Mouse (Mus musculus): ENCODE data around the gene Mcu. TPM values are rescaled to one million over a fixed set of nuclear protein-coding genes. Genes with fewer than 3 reads are reported as not detected.

Mcu gene
- 17.4 and 19.4 TPM in 2 replicates for polyA plus RNA-seq (2016; fragmentation: Nextera tagmentation; extraction: Ambion mirVana)

DNA sequence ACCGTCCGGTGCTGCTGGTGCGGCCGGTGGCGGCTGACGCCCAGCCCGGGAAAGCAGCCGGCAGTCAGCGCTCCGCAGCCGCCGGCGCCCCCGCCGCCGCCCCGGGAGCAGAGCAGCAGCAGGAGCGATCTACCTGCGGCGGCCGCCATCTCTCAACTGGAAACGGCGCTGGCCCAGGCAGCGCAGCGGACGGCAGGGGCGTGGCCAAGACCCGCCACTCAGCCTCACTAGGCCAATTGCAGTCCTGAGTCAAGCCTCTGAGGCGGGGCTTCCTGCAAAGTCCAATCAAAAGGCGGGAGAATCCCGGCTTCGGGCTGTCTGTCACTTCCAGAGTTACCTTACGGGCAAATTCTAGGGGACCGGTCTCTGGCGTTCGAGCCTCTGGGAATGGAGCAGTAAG is at the start of gene Mcu:
Gene Mcu, minus strand, starts transcription at position 171 of the 400 bp plus-strand sequence.
- H3K4me1 ChIP-seq: peaks cover 19% of the 10 kb centered on the region
- no peaks in the 10 kb centered on the region for H3K9me3 ChIP-seq
- H3K36me3 ChIP-seq (replicated peaks): no peaks in the 10 kb centered on the region
- H3K27me3 ChIP-seq (replicated peaks; ENCODE audit: low read depth, poor library complexity, severe bottlenecking): peaks cover 4% of the 10 kb centered on the region; the same call in 1 of the 2 replicates
- peak within 1 kb of the TSS; percentile 94 for H3K4me3 ChIP-seq
- DNase-seq (ENCODE audit: low spot score): peak; percentile 96
- WGBS: 4% methylated on average over 36 of the region's 36 CpGs
- peak within 1 kb of the TSS; percentile 94 for H3K27ac ChIP-seq (replicated peaks)

DNA sequence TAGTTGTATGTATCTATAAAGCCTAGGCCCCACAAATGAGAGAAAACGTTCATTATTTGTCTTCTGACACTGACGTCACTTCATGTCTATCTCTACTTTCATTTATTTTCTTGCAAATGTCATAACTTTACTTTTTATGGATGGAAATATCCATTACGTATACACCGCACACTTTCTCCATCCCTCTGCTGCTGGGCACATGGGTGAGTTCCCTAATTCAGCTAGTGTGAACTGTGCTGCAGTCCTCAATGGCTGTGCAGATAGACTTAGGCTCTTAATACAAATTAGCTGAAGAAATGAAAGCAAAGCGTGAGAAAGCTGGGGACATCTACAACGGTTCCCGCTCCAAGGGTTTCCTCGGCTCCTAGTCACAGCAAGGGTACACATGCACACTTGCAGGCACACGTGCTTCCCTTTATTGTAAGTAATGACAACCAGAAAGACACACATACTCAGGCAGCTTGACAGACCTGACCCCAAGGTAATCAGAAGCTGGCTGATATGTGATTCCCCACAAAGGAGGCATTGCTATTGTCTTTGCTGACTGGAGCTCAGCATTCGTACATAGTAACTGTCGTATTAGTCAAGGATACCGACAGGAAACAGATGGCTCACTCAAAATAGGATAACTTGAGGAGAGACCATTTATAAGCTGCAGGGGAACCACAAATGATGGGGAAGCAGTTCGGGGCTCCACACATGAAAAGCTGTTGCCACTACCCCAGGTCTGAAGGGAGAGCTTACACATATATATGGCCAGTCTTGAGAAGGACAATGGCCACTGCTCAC is 49.2 kb upstream of the Mcu start:
- no peak overlapping the region for H3K27ac ChIP-seq (replicated peaks)
- H3K4me3 ChIP-seq: no peak overlapping the region
- 82% methylated on average over 13 of the region's 13 CpGs for WGBS
- 0 out of 2 replicates have a peak, but pooled peaks cover under 1% of the 10 kb centered on the region for H3K9me3 ChIP-seq
- no peak for DNase-seq (ENCODE audit: low spot score)
- H3K36me3 ChIP-seq (replicated peaks): no peaks in the 10 kb centered on the region
- no peaks in the 10 kb centered on the region for H3K27me3 ChIP-seq (replicated peaks; ENCODE audit: low read depth, poor library complexity, severe bottlenecking)
- H3K4me1 ChIP-seq: 0 out of 2 replicates have a peak, but pooled peaks cover 6% of the 10 kb centered on the region

DNA sequence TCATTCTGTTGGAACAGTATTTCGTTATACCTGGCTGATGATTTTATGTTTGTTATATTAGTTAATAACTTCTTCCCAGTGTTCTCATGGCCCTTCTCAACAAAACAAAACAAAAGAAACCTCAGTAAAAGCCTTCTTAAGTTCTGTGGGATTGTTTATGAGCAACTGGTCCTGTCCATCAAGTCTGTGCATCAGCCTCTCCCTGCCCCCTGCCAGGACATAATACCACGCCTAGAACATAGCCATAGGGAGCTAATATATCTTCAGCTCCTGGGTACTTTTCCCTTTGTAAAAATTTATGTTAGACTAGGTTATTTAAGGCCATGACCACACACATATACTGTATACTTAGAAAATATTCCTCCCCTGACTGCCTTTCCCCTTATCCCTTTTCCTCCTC is 48.3 kb upstream of the Mcu start:
- no peak for DNase-seq (ENCODE audit: low spot score)
- H3K4me3 ChIP-seq: no peak overlapping the region
- 0 out of 2 replicates have a peak, but pooled peaks cover 6% of the 10 kb centered on the region for H3K9me3 ChIP-seq
- no peaks in the 10 kb centered on the region for H3K27me3 ChIP-seq (replicated peaks; ENCODE audit: low read depth, poor library complexity, severe bottlenecking)
- H3K4me1 ChIP-seq: 0 out of 2 replicates have a peak, but pooled peaks cover 6% of the 10 kb centered on the region
- H3K27ac ChIP-seq (replicated peaks): no peak overlapping the region
- WGBS: 76% methylated on average over 2 of the region's 2 CpGs
- no peaks in the 10 kb centered on the region for H3K36me3 ChIP-seq (replicated peaks)

DNA sequence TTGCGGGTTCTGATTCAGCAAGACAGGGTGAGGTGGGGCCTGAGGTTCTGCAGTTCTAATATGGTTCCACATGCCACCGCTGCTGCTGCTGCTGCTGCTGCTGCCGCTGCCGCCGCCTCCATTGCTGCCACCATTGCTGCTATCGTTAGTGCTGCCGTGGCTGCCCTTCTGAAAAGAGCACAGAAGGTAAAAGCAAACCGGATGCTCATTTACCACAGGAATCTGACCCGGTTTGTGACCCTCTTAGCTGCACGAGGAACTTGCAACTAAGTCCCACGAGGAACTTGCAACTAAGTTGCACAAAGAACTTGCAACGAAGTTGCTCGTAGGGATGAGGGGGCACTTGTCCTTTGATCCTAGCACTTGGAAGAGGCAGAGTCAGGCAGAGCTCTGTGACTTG is 40.3 kb upstream of the Mcu start:
- 78% methylated on average over 13 of the region's 13 CpGs for WGBS

DNA sequence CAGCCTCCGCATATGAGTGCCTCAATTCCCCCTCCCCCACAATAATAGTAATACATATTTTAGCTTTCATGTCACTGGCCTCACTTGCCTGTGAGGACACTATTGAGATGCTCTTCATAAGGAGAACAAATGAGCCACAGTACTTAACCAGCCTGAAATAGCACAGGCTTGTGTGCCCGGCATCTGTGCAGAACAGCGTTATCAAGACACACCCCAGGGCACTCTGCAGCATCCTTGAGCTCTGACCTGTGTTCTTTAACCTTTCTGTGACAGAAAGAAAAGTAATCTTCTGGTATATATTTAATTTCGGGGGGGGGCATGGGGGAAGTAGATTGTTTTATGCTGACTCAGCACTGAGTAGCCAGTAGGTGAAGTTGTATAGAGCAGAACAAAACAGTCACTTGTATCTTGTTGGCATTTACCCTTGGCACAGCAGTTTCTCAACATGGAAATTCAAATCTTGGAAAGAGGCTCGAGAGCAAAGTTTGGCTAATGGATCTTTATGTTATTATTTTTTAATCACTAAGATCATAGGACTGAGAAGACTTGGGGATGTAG is 30.4 kb upstream of the Mcu start:
- Histone ChIP-seq H3K4me1 (no peaks in the 10 kb centered on the region), H3K4me3 (no peak overlapping the region), H3K27ac (replicated peaks) (no peak overlapping the region), H3K36me3 (replicated peaks) (no peaks in the 10 kb centered on the region), H3K9me3 (no peaks in the 10 kb centered on the region), H3K27me3 (replicated peaks; ENCODE audit: low read depth, poor library complexity, severe bottlenecking) (no peaks in the 10 kb centered on the region)
- WGBS: 85% methylated on average over 5 of the region's 5 CpGs
- DNase-seq (ENCODE audit: low spot score): no peak

More for the DNA sequence above, 40.3 kb upstream of the Mcu start:
- H3K27ac ChIP-seq (replicated peaks): no peak overlapping the region
- DNase-seq (ENCODE audit: low spot score): no peak
- no peak overlapping the region for H3K4me3 ChIP-seq
- no peaks in the 10 kb centered on the region for H3K4me1 ChIP-seq
- 0 out of 2 replicates have a peak, but pooled peaks cover 6% of the 10 kb centered on the region for H3K9me3 ChIP-seq
- H3K36me3 ChIP-seq (replicated peaks): no peaks in the 10 kb centered on the region
- H3K27me3 ChIP-seq (replicated peaks; ENCODE audit: low read depth, poor library complexity, severe bottlenecking): no peaks in the 10 kb centered on the region

DNA sequence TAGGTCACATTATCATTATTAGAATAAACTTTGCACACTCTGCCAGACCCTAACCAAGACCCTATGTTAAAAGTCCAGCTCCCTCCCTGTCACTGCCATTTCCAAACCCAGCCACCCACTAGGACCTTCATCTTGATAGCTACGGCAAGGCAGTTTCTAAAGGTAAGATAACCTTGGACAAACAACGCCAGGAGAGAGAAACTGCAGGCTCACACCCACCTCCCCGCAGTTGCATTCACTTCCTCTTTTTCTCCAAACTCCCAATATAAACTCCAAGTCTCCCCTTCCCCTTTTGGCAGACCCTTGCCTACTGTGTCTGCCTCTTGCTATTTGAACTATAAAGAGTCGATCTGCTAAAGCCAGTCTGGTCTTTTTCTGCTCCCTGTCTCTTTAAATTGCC is 28.7 kb upstream of the Mcu start:
- Histone ChIP-seq H3K27me3 (replicated peaks; ENCODE audit: low read depth, poor library complexity, severe bottlenecking) (no peaks in the 10 kb centered on the region), H3K9me3 (no peaks in the 10 kb centered on the region), H3K36me3 (replicated peaks) (no peaks in the 10 kb centered on the region), H3K4me3 (no peak overlapping the region), H3K27ac (replicated peaks) (no peak overlapping the region), H3K4me1 (no peaks in the 10 kb centered on the region)
- no peak for DNase-seq (ENCODE audit: low spot score)
- 81% methylated on average over 4 of the region's 4 CpGs for WGBS

DNA sequence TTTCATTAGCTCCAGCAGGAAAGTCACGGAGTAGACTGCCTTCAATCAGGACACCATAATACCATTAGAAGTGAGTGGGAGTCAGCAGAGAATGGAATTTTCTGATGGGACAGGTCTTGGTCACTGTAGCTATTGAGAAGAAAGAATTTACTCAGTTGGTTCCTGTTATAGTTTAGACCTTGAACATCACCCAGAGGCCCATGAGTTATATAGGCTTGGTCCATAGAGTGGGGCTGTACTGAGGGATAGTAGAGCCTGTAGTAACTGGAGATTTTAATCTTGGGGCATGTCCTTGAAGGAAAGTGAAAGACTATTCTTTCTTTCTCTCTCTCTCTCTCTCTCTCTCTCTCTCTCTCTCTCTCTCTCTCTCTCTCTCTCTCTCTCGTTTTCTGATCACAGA is 28.2 kb upstream of the Mcu start:
- Histone ChIP-seq H3K9me3 (no peaks in the 10 kb centered on the region), H3K27ac (replicated peaks) (no peak overlapping the region), H3K36me3 (replicated peaks) (no peaks in the 10 kb centered on the region), H3K4me1 (no peaks in the 10 kb centered on the region), H3K27me3 (replicated peaks; ENCODE audit: low read depth, poor library complexity, severe bottlenecking) (no peaks in the 10 kb centered on the region), H3K4me3 (no peak overlapping the region)
- WGBS: 79% methylated on average over 2 of the region's 2 CpGs
- no peak for DNase-seq (ENCODE audit: low spot score)

DNA sequence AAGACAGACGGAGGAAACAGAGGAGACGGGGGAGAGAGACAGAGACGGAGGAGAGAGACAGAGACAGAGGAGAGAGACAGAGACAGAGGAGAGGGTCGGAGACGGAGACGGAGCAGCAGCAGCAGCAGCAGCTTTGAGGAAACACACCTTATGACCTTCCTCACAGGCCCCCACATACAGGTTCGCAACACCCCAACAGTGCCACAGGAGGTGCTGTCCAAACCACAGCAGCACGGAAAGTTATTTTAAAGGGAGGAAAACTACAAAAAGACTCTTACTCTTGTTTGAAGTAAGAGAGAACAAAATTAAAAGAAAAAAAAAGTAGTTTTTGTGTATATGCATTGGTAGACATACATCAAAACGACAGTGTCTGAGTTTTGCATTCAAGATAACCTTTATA is 27.2 kb upstream of the Mcu start:
- whole genome bisulfite sequencing: 81% methylated on average over 9 of the region's 9 CpGs
- H3K4me3 ChIP-seq: no peak overlapping the region
- no peak for DNase-seq (ENCODE audit: low spot score)
- no peaks in the 10 kb centered on the region for H3K4me1 ChIP-seq
- no peaks in the 10 kb centered on the region for H3K36me3 ChIP-seq (replicated peaks)
- no peaks in the 10 kb centered on the region for H3K27me3 ChIP-seq (replicated peaks; ENCODE audit: low read depth, poor library complexity, severe bottlenecking)
- H3K27ac ChIP-seq (replicated peaks): no peak overlapping the region
- H3K9me3 ChIP-seq: no peaks in the 10 kb centered on the region

DNA sequence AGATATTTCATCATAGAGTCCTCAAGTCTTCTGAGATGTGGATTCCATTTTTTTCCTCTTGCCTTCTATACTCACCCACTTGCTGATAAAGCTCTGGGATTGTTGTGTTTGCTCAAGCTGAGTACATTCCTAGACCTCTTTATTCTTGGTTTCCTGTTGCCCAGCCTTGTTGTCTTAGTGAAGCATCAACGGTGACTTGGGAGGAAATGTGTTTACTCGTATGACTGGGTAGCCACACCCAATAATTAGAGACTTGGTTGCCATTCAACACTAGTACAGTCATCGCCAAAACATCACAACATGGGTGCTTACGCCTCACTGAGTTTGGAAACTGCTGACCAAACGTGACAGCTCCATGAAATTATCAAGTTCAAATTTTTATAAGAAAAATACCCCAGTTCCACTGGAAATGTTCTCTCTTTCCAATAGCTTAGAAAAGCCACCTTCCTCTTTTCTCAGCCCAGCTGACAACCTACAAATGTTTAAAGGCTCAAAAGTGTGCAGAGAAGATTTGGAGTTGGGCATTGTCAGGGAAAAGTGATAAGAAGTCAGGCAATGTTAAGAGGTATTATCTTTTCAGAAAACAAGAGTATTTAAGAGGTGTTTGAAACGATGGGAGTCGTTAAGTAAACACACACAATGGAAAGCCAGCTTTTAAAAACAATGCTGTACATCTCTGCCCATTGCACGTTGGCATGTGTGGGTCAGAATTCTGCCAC is 26.3 kb upstream of the Mcu start:
- DNase-seq (ENCODE audit: low spot score): no peak
- 77% methylated on average over 8 of the region's 8 CpGs for WGBS
- Histone ChIP-seq H3K4me1 (peaks cover 6% of the 10 kb centered on the region), H3K9me3 (no peaks in the 10 kb centered on the region), H3K36me3 (replicated peaks) (no peaks in the 10 kb centered on the region), H3K4me3 (no peak overlapping the region), H3K27me3 (replicated peaks; ENCODE audit: low read depth, poor library complexity, severe bottlenecking) (no peaks in the 10 kb centered on the region), H3K27ac (replicated peaks) (no peak overlapping the region)

DNA sequence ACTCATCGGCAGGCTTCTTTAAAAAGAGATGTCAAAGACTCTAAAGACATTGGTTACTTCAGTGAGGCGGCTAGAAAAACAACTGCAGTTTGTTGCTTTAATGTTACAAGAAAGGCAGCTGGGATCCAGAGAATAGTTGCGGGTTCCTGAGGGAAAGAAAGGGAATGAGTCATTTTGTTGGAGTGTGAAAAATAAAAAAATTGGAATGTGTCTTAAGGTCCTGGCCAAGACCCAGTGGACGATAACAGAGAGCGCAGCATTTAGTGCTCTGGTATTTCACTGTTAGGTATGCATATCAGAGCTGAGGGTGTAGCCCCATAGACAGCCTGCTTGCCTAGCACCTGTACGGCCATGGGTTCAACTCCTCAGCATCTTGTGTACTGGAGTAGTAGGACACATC is 22.1 kb upstream of the Mcu start:
- no peak overlapping the region for H3K4me3 ChIP-seq
- DNase-seq (ENCODE audit: low spot score): no peak
- no peaks in the 10 kb centered on the region for H3K36me3 ChIP-seq (replicated peaks)
- no peaks in the 10 kb centered on the region for H3K27me3 ChIP-seq (replicated peaks; ENCODE audit: low read depth, poor library complexity, severe bottlenecking)
- peaks cover 19% of the 10 kb centered on the region for H3K4me1 ChIP-seq
- H3K9me3 ChIP-seq: no peaks in the 10 kb centered on the region
- no peak overlapping the region for H3K27ac ChIP-seq (replicated peaks)
- WGBS: 87% methylated on average over 6 of the region's 6 CpGs

DNA sequence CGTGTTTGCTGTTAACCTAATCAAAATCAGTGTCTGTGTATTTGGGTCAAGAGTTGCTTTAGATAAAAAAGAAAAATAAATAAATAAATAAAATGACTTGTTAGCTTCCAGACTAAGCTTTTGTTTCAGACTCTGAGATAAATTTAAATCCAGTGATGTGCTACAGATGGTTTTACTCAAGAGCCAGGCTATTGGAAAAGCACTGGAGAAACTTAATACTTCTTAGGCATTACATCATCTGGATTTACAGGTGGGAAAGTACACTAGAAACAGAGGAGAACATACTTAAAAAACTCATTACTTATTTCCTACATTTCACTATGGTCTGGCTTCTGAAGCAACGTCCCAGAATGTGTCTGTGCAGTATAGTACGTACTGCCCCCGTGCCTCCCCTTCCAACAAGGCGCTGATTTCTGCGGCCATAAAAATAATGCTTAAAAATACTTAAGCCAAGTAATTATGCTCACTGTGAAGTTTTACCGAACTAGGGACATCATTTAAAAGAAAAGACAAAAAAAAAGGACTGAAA is 21.2 kb upstream of the Mcu start:
- H3K4me1 ChIP-seq: peaks cover 19% of the 10 kb centered on the region
- no peaks in the 10 kb centered on the region for H3K27me3 ChIP-seq (replicated peaks; ENCODE audit: low read depth, poor library complexity, severe bottlenecking)
- 71% methylated on average over 7 of the region's 7 CpGs for WGBS
- H3K9me3 ChIP-seq: no peaks in the 10 kb centered on the region
- peak overlapping the region; percentile 68; the same call in 1 of the 2 replicates for H3K27ac ChIP-seq (replicated peaks)
- DNase-seq (ENCODE audit: low spot score): no peak
- H3K36me3 ChIP-seq (replicated peaks): no peaks in the 10 kb centered on the region
- H3K4me3 ChIP-seq: no peak overlapping the region

DNA sequence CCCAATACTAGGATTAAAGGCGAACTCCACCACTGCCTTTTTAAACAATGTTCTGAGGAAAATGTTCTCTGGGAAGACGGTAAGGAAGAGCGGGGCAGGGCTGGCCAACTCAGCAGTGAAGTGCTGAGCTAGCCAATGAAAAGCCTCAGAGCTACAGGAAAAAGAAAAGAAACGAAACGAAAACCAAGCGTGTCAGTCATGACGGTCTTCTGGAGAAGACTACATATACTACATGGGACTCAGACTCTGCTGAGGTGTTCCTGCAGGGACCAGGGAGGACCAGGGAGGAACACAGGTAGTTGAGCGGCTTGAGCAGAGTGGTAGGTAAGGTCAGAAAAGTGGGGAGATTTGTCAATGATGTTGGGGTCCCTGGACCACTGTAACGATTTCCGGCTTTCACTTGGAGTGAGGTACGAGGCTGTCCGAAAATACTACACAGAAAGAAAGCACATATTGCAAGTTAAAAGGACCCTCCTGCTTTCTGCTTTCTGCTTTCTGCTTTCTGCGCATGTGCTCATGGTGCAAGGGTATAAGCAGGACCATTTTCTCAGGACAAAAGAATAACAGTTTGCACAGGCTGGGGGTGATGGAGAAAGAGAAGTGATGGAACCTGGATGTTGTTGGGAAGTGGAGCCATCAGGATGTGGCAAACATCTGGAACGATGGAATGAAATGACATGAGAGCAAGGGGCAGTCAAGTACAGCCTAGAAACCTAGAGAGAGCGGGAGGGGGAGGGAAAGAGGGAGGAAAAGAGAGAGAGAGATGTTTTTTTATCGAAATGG is 20.4 kb upstream of the Mcu start:
- no peaks in the 10 kb centered on the region for H3K27me3 ChIP-seq (replicated peaks; ENCODE audit: low read depth, poor library complexity, severe bottlenecking)
- peaks cover 19% of the 10 kb centered on the region for H3K4me1 ChIP-seq
- WGBS: 76% methylated on average over 16 of the region's 16 CpGs
- DNase-seq (ENCODE audit: low spot score): peak; percentile 23
- no peak overlapping the region for H3K4me3 ChIP-seq
- H3K36me3 ChIP-seq (replicated peaks): no peaks in the 10 kb centered on the region
- peak overlapping the region; percentile 68; the same call in 1 of the 2 replicates for H3K27ac ChIP-seq (replicated peaks)
- no peaks in the 10 kb centered on the region for H3K9me3 ChIP-seq

Measured in embryonic facial prominence, embryonic 10.5 days (tissue).